Mouse (Mus musculus) myocyte (in vitro differentiated cells): ENCODE measurements around the gene Ggt5.

Source experiments
- E2F4 ChIP-seq: IDR thresholded peaks from one replicate; pipeline ENCODE4 v1.6.1; 2011; ENCODE audit warnings: mild to moderate bottlenecking, control low read depth, moderate library complexity; ENCODE audit not compliant: insufficient read depth
- MAX ChIP-seq: IDR thresholded peaks from one replicate; pipeline ENCODE4 v1.6.1; 2011; ENCODE audit warnings: low read depth, mild to moderate bottlenecking, control low read depth
- MYOD1 ChIP-seq, 3 experiments: IDR thresholded peaks; one replicate each; pipeline ENCODE4 v1.6.1; 2011; ENCODE audit warnings: control low read depth in 2 of 3, low read depth in 2 of 3, mild to moderate bottlenecking in 2 of 3, moderate library complexity in 1 of 3; ENCODE audit not compliant: insufficient read length in 2 of 3, control insufficient read depth in 1 of 3
- MYOG ChIP-seq, 3 experiments: IDR thresholded peaks; one replicate each; pipeline ENCODE4 v1.6.1; 2011; ENCODE audit warnings: control low read depth in 2 of 3, low read depth in 2 of 3, mild to moderate bottlenecking in 2 of 3; ENCODE audit not compliant: insufficient read length in 2 of 3, control insufficient read depth in 1 of 3, insufficient read depth in 1 of 3
- POLR2A ChIP-seq: IDR thresholded peaks from one replicate; pipeline ENCODE4 v1.6.1; 2011; ENCODE audit warnings: low read depth, mild to moderate bottlenecking, control low read depth, moderate library complexity; ENCODE audit not compliant: insufficient read length
- POLR2AphosphoS2 ChIP-seq: IDR thresholded peaks from one replicate; pipeline ENCODE4 v1.6.1; 2011; ENCODE audit warnings: low read depth, control low read depth; ENCODE audit not compliant: insufficient read length
- REST ChIP-seq: IDR thresholded peaks from one replicate; pipeline ENCODE4 v1.6.1; 2011; ENCODE audit warnings: mild to moderate bottlenecking, control low read depth, moderate library complexity; ENCODE audit not compliant: insufficient read depth, insufficient read length
- TCF3 ChIP-seq: IDR thresholded peaks from one replicate; pipeline ENCODE4 v1.6.1; 2011; ENCODE audit warnings: low read depth, control low read depth; ENCODE audit not compliant: insufficient read length
- USF1 ChIP-seq: IDR thresholded peaks from one replicate; pipeline ENCODE4 v1.6.1; 2011; ENCODE audit warnings: low read depth, mild to moderate bottlenecking, control low read depth, moderate library complexity

- TF ChIP-seq POLR2A, result no peak
- no peak for TF ChIP-seq E2F4
- TF ChIP-seq MAX, result no peak
- TF ChIP-seq TCF3, result no peak
- TF ChIP-seq USF1, result no peak
- TF ChIP-seq MYOD1 (IDR thresholded peaks at IDR 0.05; ENCODE audit: control insufficient read depth in 1 of 3, insufficient read length in 2 of 3, low read depth in 2 of 3), result no peak
- no peak for TF ChIP-seq MYOG (IDR thresholded peaks at IDR 0.05; ENCODE audit: control insufficient read depth in 1 of 3, insufficient read depth in 1 of 3, insufficient read length in 2 of 3, low read depth in 2 of 3)
- no peak for TF ChIP-seq REST
- TF ChIP-seq POLR2AphosphoS2, result no peak
Observed at GRCm38 (mm10) chr10:75666451-75667030, 77.4 kb downstream of the Ggt5 start.
